Mouse (Mus musculus) olfactory bulb, adult 2 months (tissue): ENCODE data around the gene Vmac.

Experiments
- CTCF ChIP-seq: fragments of 200-500 bp; IDR thresholded peaks from 2 replicates; pipeline ENCODE4 v1.5.1; 2012; ENCODE audit warnings: low read depth, mild to moderate bottlenecking, low read length, moderate library complexity; ENCODE audit not compliant: insufficient read depth
- POLR2A ChIP-seq: fragments of 200-500 bp; IDR thresholded peaks from 2 replicates; pipeline ENCODE4 v1.6.1; 2012; ENCODE audit warnings: mild to moderate bottlenecking, low read depth, low read length, moderate library complexity; ENCODE audit not compliant: insufficient read depth

DNA sequence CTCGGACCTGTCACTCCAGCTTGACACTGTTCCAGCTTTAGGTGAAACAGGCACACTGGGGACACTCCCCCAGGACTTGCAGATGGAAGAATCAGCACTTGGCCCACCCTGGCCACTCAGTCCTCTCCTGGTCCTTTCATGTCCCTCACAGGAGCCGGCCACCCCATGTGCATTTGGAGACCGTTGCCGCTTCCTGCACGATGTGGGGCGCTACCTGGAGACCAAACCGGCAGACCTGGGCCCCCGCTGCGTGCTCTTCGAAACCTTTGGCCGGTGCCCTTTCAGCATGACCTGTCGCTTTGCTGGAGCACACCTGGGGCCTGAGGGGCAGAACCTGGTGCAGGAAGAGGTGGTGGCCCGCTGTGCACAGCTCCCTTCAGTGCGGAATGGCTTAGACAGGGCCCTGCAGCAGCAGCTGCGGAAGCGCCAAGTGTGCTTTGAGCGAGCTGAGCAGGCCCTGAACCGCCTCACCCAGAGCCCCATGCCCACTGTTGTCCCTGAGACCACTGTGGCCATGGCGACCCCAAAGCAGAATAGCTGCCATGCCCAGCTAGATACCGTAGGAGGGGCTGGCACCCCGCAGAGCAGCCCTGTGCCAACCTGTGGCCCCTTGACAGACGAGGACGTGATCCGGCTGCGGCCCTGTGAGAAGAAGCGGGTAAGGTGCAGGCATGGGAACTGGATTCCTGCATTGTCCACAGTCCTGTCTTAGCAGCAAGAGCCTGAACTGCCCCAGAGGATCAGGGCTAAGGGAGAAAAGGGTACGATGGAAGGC is 49.0 kb upstream of the Vmac start:
- TF ChIP-seq CTCF = no peak
- no peak for TF ChIP-seq POLR2A
